Mouse (Mus musculus): ENCODE measurements at regions not wholly inside any gene's neighbourhood (a gene's known extent, or its start where the extent isn't known, plus 50 kb on each side); places are given as distances from the start of the nearest gene placed in this dataset.

DNA sequence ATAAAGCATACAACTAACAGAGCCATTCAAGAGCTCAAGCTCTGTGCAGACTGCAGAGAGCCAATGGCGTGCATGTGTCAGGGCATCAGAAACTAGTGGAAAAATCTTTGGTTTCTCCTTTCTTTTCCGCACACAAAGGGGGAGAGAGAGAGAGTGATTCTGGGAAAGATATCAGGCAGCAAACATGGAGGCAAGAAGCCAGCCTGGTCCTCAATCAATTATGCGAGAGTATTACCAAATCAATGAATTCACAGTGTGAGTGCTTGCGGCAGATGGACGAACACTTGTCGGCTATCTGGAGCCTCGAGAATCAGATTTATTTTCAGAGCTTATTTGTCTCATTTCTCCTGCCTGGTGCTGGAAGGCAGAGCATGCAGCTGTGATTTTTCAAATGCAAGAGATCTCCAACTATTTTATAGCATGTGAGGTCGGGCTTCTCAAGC, 230.6 kb downstream of the Snx10 start:
- DNase-seq, result no peak

DNA sequence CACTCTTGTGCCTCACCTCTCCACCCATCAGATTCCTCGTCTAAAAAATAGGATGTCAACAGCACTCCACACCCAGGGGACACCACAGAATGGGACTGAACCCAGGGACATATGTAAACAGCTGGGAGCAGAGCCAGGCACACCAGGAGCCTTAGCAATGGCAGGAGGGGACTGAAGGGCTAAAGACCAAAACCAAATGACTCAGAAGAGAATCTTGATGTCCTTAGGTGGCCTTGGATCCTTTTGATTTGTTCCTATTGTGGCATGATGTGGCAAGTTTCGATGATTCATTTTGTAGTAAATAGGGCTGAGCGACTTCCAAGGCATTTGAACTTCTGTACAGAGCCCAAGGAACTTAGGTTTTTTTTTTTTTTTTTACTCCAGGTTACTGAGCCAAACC, 233.4 kb downstream of the Snx10 start:
- DNase-seq, result peak; percentile 49 to 60

DNA sequence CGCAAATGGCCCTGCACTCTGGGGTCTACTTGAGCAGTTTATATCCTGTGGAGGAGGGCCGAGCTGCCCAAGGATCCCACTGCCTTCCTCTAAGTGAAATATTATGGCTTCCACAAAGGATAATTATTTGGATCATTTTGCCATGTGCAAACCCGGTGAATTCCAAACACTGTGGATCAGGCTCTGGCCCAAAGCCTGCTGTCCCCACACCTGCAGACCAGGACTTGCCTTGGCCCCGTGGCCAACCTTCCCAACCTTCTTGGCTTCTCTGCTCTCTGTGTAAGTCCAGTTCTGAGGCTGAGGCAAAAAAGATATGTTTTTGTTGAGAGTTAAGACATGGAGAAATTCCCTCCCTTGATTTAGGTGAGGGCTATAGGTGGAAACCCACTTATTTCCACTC, 234.0 kb downstream of the Snx10 start:
- DNase-seq, result peak; percentile 35 to 40

DNA sequence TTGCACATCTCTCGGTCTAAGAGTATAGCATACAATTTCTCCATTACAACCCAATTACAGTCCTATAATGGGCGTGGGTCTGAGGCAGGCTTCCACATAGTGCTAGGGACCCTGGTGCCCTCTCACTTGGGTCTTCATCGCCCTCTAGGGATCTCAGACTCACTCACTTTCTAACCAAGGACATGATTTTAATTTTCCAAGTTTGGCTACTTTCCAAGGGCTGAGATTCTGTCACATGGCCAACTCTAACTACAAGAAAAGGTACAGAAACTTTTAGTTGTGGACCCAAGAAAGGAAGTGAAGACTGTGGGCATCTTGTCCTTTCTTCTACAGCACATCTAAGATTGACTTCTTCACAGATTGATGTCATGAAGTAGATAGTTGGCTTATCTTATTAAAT, 235.1 kb downstream of the Snx10 start:
- DNase-seq, result no peak

DNA sequence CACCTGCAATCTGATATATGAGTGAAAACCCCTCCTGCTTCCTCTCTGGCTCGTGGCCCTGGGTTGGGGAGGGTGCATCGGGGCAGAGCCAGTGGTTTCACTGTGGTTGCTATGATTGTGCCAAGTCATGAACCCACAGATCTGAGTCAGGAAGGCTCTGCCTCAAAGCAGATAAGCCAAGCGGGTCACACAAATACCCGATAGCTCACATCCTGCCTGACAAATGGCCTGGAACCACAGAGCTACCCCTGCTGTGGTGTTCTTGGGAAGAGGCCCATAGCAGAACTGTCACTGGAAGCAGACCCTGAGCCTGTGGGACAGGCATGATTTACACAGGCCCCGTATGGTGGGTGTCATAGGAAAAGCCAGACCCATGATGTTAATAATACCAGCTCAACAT, 236.7 kb downstream of the Snx10 start:
- no peak for DNase-seq

DNA sequence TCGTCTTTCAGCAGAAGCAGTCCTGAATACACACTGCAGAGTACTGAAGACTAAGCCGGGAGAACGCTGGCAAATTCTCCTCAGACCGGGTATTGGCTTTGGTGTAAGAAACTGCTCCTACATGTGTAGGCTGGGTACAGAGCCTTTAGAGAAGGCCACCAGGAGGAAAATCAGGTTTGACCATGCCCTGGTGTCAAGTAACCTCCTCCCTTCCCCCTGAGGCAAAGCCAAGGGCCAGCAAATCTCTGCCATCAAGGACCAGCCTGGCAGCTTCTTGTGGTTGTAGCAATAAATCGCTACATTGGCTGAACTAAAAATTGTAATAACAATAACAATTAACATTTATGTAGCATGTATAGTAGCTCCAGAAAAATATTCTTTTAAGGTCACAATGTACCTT, 237.8 kb downstream of the Snx10 start:
- DNase-seq, result no peak

DNA sequence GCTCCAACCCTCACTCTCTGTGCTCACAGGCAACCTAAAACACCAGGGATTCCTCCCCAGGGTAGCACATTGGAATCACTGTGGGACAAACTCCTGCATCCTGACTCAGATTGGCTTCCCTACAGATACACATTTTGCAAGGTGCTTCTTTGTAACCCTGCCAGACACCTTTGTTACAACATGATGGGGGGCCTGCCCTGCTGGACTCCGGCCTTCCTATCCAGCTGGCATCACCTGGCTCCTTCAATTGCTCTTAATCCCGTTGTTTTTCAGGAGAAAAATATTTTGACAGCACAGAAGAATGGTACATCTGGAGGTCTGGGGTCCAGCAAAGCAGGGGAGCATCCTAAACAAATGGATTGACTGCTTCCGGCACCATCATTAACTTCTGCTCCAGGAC, 242.8 kb downstream of the Snx10 start:
- DNase-seq, result no peak

DNA sequence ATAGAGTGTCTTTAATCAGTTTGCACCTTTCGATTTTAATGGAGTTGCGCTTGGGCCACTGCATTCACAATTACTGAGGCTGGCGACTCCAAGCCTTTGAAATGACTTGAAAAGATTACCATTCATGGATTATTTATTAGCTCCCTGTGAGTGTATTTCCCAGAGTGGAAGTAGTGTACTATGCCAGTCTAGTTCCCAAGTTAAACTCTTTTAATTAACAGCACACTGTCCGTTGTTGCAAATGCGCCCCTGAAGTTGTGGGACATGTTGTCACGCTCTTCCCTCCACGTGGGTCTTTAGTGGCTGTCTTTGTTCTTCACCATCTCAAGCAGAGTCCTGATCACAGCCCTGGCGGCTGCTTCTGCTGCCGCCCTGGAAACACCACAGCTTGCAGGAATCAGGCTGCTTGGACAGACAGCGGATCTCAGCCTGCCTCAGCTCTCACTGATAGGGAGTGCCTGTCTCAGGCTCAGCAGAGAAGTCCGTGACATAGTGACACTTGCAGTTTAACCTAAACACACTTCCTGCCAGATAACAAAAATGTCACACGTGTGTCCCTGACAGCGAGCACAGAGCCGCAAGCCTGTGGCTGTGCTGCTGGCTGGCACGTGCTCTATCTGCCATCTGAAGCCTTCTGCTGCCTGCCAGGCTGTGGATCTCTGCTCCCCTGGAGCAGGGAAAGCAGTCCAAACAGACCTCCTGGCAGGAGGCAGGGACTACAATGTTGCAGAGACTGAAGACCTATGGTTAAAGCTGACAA, 244.1 kb downstream of the Snx10 start:
- peak; percentile 80 to 83 for DNase-seq

DNA sequence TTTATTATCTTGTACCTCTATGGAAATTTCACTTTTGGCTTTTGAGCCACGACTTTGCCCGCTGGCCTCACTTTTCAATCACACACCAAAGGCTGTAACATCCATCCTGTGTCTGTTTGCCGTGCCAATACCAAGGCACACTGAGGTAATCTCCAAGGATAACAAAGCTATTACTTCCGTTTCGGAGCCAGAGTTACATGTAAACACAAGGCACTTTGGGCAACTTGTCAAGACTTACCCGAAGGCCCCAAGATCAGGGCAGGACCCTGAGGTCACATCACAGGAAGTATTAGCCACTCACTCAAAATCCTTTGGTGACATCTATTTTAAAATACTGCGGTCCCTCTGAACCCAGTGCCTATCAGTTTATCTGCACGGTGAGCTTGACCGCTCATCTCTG, 241.3 kb downstream of the Skap2 start:
- no peak for DNase-seq

DNA sequence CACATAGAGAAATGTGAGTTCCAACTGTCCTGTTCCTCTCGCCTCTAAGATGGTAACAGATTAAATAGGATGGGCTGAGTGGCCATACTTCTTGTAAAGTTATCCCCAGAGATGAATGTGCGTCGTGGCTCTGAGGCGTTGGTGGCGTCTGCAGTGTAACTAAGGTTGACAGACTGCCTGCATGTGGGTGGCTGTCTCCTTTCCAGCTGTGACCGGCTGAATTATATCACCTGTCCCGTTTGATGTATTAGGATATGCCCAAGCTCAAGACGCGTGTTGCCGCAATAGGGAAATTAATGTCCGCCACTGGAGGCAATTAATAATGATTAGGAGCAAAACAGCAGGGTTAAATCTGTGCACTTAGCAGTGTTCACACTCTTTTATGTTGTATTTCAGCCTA, 240.9 kb downstream of the Skap2 start:
- DNase-seq, result no peak

DNA sequence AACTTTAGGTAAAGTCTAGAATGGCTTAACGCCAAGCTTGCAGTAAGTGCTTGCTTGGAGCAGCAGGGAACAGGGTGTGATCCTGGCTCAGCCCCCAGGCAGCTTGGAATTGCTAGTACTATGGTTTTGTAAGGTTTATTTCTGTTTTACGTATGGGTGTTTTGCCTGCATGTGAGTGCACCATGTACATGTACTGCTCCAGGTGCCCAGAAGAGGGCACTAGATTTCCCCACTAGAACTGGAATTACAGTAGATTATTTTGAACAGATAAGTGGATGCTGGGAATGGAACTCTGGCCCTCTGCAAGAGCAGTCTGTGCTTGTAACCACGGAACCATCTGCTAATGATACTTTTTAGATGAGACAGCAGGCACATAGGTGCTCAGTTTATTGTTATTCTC, 237.6 kb downstream of the Skap2 start:
- DNase-seq, result no peak

DNA sequence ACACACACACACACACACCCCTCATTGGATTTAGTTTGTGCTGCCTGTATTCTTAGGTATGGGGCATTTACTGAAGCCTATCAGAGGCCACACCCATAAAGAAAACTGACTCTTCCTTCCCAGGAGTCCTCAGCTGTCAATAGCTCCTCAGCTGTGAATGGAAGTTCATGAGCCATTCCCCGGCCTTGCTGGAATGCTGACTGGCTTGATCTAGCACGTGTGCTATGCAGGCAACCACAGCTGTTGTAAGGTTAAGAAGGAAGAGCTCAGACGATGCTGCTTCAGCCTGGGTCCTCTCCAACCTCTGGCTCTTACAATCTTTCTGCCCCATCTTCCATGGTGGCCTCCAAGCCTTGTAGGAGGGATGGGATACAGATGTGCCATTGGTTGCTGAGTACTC, 226.7 kb downstream of the Skap2 start:
- DNase-seq, result no peak

DNA sequence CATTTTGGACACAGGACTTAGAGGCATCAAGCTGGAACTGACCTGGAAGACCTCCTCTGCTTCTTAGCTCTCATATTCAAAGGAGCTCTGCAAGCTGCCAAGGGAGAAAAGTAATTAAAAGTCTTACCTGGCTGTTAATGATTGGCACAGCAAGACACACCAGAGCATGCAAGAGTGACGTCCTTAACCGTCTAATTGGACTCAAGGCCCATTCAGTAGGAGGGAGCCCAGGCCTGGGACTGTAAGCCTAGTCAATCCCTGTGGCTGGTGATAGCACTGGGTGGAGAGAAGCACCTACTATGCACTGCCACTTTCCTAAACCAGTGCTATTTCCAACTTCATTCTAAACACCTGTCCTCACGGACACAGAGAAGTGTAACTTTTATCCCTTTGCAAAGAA, 225.5 kb downstream of the Skap2 start:
- DNase-seq, result no peak

DNA sequence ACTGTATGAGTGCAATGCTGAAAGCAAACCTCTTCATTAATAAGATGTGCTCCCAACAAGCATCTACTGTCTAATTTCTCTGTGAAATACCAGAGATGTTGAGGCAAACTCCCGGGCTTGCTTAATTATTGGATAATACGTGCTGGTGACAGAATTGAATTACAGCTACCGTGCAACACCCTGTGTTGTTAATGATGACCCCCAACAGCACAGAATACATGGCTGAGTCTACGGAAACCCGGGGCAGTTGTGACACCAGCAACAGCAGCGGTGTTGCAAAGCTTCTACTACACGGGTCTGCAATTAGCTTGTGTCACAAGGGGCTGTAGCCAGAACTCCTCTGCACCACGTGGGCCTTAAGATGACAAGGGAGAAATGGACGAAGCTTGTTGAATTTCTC, 224.2 kb downstream of the Skap2 start:
- no peak for DNase-seq

DNA sequence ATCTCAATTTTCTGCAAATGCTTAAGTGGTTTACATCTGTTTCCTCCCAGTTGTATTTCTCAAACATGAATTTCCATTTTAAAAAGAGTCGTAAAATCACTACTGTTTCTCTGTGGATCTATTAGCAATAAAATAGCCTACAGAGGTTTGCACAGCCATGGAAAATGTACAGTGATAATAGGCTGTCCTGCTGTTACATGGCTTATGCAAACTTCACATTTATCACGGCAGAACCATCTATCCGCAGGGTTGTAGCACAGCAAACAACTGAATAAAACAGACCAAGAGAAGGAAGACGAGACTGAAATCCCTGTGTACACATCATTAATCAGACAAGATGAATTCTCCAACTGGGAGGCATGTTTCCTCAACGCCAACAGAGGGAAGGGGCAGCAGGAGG, 222.1 kb downstream of the Skap2 start:
- no peak for DNase-seq

DNA sequence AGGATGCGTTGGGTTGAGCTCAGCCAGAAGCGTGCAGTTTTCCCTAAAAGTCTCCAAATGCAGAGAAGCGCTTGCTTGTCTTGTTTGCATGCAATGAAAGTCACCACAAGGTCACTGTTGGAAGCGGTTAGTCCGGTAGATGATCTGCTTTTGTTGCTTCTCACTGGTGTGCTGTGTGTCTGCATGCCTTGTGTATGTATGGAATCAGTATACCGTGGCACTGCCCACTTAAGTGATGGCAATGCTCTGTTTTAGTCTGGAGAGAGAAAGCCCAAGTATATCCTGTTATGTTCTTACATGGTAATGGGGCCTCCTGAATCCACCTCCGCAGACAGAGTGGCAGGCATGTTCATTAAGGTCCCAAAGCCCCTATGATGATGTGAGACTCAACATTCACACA, 221.7 kb downstream of the Skap2 start:
- no peak for DNase-seq

DNA sequence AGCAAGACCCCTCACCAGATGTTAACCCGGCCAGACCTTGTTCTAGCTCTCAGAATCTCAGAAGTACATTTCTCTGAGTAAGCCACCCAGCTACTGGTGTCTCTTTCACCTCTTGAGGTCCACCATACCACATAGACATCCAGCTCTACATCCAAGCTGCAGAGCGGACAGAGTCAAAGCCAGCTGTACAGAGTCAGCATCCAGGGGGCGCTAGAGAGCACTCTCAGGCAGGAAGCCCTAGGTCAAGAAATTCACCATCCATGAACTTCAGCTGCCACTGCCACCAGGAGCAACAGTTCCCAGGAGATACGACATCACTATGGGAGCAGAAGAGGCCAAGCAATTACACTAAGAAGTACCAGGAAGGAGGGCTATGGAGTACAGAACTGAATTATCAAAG, 217.0 kb downstream of the Skap2 start:
- peak; percentile 33 to 63 for DNase-seq

DNA sequence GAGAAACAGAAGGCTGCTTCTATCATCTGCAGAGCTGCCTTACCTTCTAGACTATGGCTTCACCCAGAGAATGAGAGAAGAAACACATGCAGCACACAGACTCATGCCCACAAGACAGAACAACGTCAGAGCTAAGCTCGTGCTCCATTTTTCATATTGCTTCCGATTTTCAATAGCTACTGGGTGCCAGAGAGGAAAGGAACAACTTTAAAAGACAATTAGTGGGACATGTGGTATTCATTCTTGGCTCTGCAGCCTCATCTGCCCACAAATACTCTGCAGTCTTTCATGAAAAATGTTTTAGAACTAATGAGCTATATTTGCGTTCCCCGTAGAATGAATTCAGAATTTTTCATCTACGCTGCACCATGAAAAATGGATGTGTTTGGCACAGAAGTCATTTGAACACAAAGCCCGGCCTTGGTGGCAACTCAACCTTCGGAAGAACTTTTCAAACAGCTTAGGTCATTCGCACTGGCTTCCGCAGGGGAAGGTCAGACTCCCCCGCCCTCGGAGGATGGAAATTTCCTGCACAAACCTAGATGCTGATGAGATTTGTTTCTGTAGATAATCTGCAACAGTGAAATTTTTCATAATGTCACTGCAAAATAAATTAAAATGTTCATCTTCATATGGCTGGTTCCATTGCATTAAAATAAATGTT, 213.6 kb downstream of the Skap2 start:
- DNase-seq, result no peak

DNA sequence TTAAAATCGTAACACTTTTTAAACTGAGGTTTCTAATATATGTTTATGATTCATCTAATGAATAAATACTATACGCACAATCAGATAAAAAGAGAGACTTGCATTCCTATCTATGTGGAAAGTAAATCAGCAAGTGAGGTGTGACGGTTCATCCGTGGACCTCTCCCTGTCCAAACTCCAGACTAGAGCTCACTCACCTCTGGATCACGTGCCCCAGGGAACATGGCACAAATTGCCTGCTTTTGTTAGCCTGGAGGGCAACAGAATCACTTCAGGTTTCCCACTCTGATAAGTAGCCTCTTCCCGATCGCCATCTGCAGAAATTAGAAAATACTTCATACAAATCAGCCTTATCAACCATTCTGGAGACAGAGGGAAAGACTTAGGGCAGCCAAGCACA, 206.7 kb downstream of the Skap2 start:
- DNase-seq, result no peak
